Mouse (Mus musculus) forebrain, postnatal 0 days (tissue): ENCODE results near the gene Pus7l. TPM values are rescaled to one million over a fixed set of nuclear protein-coding genes. Genes with fewer than 3 reads are reported as not detected.

Experiments
- ATAC-seq: fragments of 200-750 bp; cut with Nextera tagmentation; 2 replicates; pipeline ENCODE4 v1.8.0; 2017; ENCODE audit warnings: mild to moderate bottlenecking, moderate library complexity
- DNase-seq: peaks from one replicate; pipeline ENCODE4 v3.0.0-alpha.2; 2015
- H3K27ac ChIP-seq: fragments of 300-500 bp; sonication (generic); 2 replicates; pipeline ENCODE4 v1.5.1; 2014; ENCODE audit warnings: low read depth, mild to moderate bottlenecking, antibody characterized with exemption, low read length, moderate library complexity, mixed read lengths
- H3K27me3 ChIP-seq: fragments of 300-500 bp; sonication (generic); 2 replicates; pipeline ENCODE4 v1.6.1; 2014; ENCODE audit warnings: mild to moderate bottlenecking, low read length, mixed read lengths; ENCODE audit not compliant: insufficient read depth
- H3K36me3 ChIP-seq: fragments of 300-500 bp; sonication (generic); 2 replicates; pipeline ENCODE4 v1.6.1; 2014; ENCODE audit warnings: mild to moderate bottlenecking, moderate library complexity; ENCODE audit not compliant: insufficient read depth
- H3K4me1 ChIP-seq: fragments of 300-500 bp; sonication (generic); 2 replicates; pipeline ENCODE4 v1.6.1; 2014; ENCODE audit warnings: antibody characterized with exemption; ENCODE audit not compliant: insufficient read depth
- H3K4me2 ChIP-seq: fragments of 300-500 bp; sonication (generic); 2 replicates; pipeline ENCODE4 v1.6.1; 2014; ENCODE audit warnings: low read depth, mild to moderate bottlenecking, moderate library complexity
- H3K4me3 ChIP-seq: fragments of 300-500 bp; sonication (generic); 2 replicates; pipeline ENCODE4 v1.5.1; 2014; ENCODE audit warnings: low read depth, low read length, mixed read lengths
- H3K9ac ChIP-seq: fragments of 300-500 bp; sonication (generic); 2 replicates; pipeline ENCODE4 v1.6.1; 2014; ENCODE audit warnings: mild to moderate bottlenecking
- H3K9me3 ChIP-seq: fragments of 300-500 bp; sonication (generic); 2 replicates; pipeline ENCODE4 v1.6.1; 2016; ENCODE audit warnings: low read length
- CTCF ChIP-seq: sonication (generic); IDR thresholded peaks from 2 replicates; pipeline ENCODE4 v1.5.1; 2016; ENCODE audit warnings: antibody characterized with exemption, control low read depth, low read depth
- WGBS: fragments of 180-500 bp; shearing (Covaris S2); extraction: QIAGEN DNeasy Blood & Tissue Kit; methylation state at CpG from one replicate; pipeline ENCODE4 v1.1.7; 2014; 5-methylcytosine and 5-hydroxymethylcytosine counted together
- polyA plus RNA-seq: library from polyadenylated mRNA; unstranded; fragments of >200 nt; fragmentation: Nextera tagmentation; extraction: Ambion mirVana; gene quantifications from 2 replicates; pipeline ENCODE4 v1.2.1, GENCODE M21; 2015
- total RNA-seq: library from RNA; depleted of rRNA; stranded (reverse); fragments of >200 nt; gene quantifications from 2 replicates; pipeline ENCODE4 v1.2.3, GENCODE M21; 2014

The Pus7l gene
- total and polyA plus RNA-seq, 2 experiments from 2014 or later: 5.0 to 5.6 TPM

DNA sequence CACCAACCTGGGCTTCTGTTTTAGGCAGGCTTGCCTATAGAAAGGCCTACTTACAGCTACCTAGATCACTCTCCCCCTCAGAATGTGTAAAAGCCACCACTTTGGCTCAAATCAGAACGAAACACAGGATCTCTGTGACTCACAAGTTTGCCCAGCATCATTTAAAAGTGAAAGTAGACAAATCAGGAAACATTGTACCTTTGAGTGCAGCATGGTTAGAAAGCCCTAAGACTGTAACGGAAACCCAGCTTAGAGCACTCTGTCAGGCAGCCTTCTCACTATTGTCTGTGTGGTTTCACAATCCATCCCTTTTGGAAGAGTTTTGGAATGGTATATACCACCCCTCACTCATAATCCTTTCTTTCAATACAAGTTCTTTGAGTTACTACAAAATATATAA is 21.6 kb upstream of the Pus7l start:
- ATAC-seq: no peak
- Histone ChIP-seq H3K9me3 (no peaks in the 10 kb centered on the region), H3K4me2 (no peak overlapping the region), H3K27ac (no peak overlapping the region), H3K4me1 (no peaks in the 10 kb centered on the region), H3K27me3 (no peaks in the 10 kb centered on the region), H3K36me3 (no peaks in the 10 kb centered on the region), H3K4me3 (no peak overlapping the region), H3K9ac (no peak overlapping the region)
- 85% methylated on average over 2 of the region's 2 CpGs for WGBS
- no peak for TF ChIP-seq CTCF
- no peak for DNase-seq

- TF ChIP-seq CTCF: no peak
- no peaks in the 10 kb centered on the region for H3K27me3 ChIP-seq
Observed at GRCm38 (mm10) chr15:94558895-94559656, 15.7 kb upstream of the Pus7l start.

DNA sequence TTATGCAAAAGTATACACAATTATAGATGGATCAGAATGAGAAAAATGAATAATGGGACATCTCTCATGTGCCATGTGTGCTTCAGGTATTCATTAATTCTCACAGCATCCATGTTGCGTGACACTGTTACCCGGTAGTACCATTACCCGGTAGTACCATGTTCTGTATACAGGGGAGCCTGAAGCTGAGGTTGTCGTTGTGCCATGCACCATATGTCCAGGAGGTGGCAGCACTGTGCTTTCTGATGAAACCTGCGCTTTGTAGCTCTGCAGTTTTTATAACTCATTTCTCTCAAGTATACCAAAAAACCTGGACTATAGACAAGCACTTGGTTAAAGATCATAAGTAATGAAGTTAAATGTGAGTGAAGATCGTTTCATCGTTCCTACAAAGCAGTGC is 14.1 kb upstream of the Pus7l start:
- no peaks in the 10 kb centered on the region for H3K36me3 ChIP-seq
- 19% methylated on average over 7 of the region's 7 CpGs for WGBS
- H3K4me2 ChIP-seq: no peak overlapping the region
- H3K9ac ChIP-seq: no peak overlapping the region
- H3K4me3 ChIP-seq: no peak overlapping the region
- no peaks in the 10 kb centered on the region for H3K4me1 ChIP-seq
- peak; percentile 94 for DNase-seq
- H3K27me3 ChIP-seq: no peaks in the 10 kb centered on the region
- TF ChIP-seq CTCF: peak; percentile 98
- H3K9me3 ChIP-seq: no peaks in the 10 kb centered on the region
- H3K27ac ChIP-seq: no peak overlapping the region
- peak; percentile 93 for ATAC-seq

More at GRCm38 (mm10) chr15:94558895-94559656, 15.7 kb upstream of the Pus7l start:
- Histone ChIP-seq H3K4me3 (no peak overlapping the region), H3K27ac (no peak overlapping the region), H3K9me3 (no peaks in the 10 kb centered on the region), H3K4me2 (no peak overlapping the region), H3K9ac (no peak overlapping the region), H3K4me1 (no peaks in the 10 kb centered on the region), H3K36me3 (no peaks in the 10 kb centered on the region)
- no peak for ATAC-seq
- 84% methylated on average over 17 of the region's 17 CpGs for WGBS
- no peak for DNase-seq

GRCm38 (mm10) chr15:94553536-94553935 is 10.2 kb upstream of the Pus7l start:
- Histone ChIP-seq H3K27ac (no peak overlapping the region), H3K4me2 (no peak overlapping the region), H3K9me3 (peaks cover 3% of the 10 kb centered on the region; the same call in 1 of the 2 replicates), H3K27me3 (no peaks in the 10 kb centered on the region), H3K4me3 (no peak overlapping the region), H3K4me1 (no peaks in the 10 kb centered on the region), H3K9ac (no peak overlapping the region), H3K36me3 (no peaks in the 10 kb centered on the region)
- 90% methylated on average over 9 of the region's 9 CpGs for WGBS
- no peak for TF ChIP-seq CTCF
- DNase-seq (no peak), ATAC-seq (no peak)

- Histone ChIP-seq H3K9me3 (no peaks in the 10 kb centered on the region), H3K9ac (no peak overlapping the region), H3K36me3 (no peaks in the 10 kb centered on the region), H3K4me2 (no peak overlapping the region), H3K4me3 (no peak overlapping the region), H3K4me1 (no peaks in the 10 kb centered on the region), H3K27ac (no peak overlapping the region), H3K27me3 (no peaks in the 10 kb centered on the region)
- no peak for ATAC-seq
- no peak for DNase-seq
- WGBS: 89% methylated on average over 4 of the region's 4 CpGs
- TF ChIP-seq CTCF: no peak
Observed at GRCm38 (mm10) chr15:94544844-94545243, 1.5 kb upstream of the Pus7l start.

- Histone ChIP-seq H3K27ac (peak overlapping the region; percentile 54; the same call in 1 of the 2 replicates), H3K4me2 (peak overlapping the region; percentile 59), H3K36me3 (no peaks in the 10 kb centered on the region), H3K4me1 (no peaks in the 10 kb centered on the region), H3K4me3 (peak overlapping the region; percentile 83), H3K27me3 (no peaks in the 10 kb centered on the region), H3K9me3 (no peaks in the 10 kb centered on the region), H3K9ac (peak overlapping the region; percentile 62)
- DNase-seq: no peak
- ATAC-seq: no peak
- no peak for TF ChIP-seq CTCF
- 39% methylated on average over 9 of the region's 9 CpGs for WGBS
Observed at GRCm38 (mm10) chr15:94544052-94544636, 797 bp upstream of the Pus7l start.
